Mouse (Mus musculus) forebrain, embryonic 12.5 days (tissue): ENCODE results near the gene Cdiptos. TPM values are rescaled to one million over a fixed set of nuclear protein-coding genes. Genes with fewer than 3 reads are reported as not detected.
A peak's percentile ranks its signal among the peaks of the same experiment; 100 is the strongest.

Experiments used
- ATAC-seq: fragments of 200-750 bp; cut with Nextera tagmentation; 2 replicates; pipeline ENCODE4 v1.8.0; 2017; ENCODE audit warnings: moderate TSS enrichment; ENCODE audit not compliant: low FRiP score
- H3K27ac ChIP-seq: fragments of 300-500 bp; sonication (generic); 2 replicates; pipeline ENCODE4 v1.5.1; 2016; ENCODE audit warnings: mild to moderate bottlenecking
- H3K27me3 ChIP-seq: fragments of 300-500 bp; sonication (generic); 2 replicates; pipeline ENCODE4 v1.6.1; 2016; ENCODE audit warnings: mild to moderate bottlenecking
- H3K36me3 ChIP-seq: fragments of 300-500 bp; sonication (generic); replicated peaks from 2 replicates; pipeline ENCODE4 v1.6.1; 2016; ENCODE audit warnings: mild to moderate bottlenecking
- H3K4me1 ChIP-seq: fragments of 300-500 bp; sonication (generic); 2 replicates; pipeline ENCODE4 v1.6.1; 2016
- H3K4me2 ChIP-seq: fragments of 300-500 bp; sonication (generic); 2 replicates; pipeline ENCODE4 v1.6.1; 2016; ENCODE audit warnings: mild to moderate bottlenecking, moderate library complexity
- H3K4me3 ChIP-seq: fragments of 300-500 bp; sonication (generic); replicated peaks from 2 replicates; pipeline ENCODE4 v1.5.1; 2016; ENCODE audit warnings: mild to moderate bottlenecking
- H3K9ac ChIP-seq: fragments of 300-500 bp; sonication (generic); 2 replicates; pipeline ENCODE4 v1.6.1; 2016; ENCODE audit warnings: mild to moderate bottlenecking
- H3K9me3 ChIP-seq: fragments of 300-500 bp; sonication (generic); 2 replicates; pipeline ENCODE4 v1.6.1; 2016
- WGBS: fragments of 180-500 bp; shearing (Covaris S2); methylation state at CpG from one replicate; pipeline ENCODE4 v1.1.7; 2016; 5-methylcytosine and 5-hydroxymethylcytosine counted together
- polyA plus RNA-seq: library from polyadenylated mRNA; unstranded; fragments of >200 nt; fragmentation: Nextera tagmentation; extraction: Ambion mirVana; gene quantifications from 2 replicates; pipeline ENCODE4 v1.2.1, GENCODE M21; 2016

The Cdiptos gene
- polyA plus RNA-seq, 1 experiment from 2014 or later: 0.86 TPM

DNA sequence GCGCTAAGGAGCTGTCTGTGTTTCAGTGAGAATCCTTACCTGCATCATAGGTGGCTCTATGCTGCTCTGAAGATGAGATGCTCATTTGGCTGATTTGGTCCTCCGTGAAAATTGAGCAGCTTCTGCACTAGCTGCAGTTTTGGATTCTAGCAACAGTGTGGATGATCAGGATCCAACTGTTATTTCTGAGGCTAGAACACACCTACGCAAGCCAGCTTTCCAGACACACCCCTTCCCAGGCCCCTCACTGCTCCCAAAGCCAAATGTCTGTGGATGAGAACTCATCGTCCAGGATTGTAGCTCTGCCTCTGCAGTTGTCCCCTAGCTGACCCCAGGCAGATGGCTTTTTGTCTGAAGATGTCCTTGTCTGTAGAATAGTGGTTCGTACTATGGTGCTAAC, 14.8 kb downstream of the Cdiptos start:
- H3K27ac ChIP-seq: no peak overlapping the region
- no peaks in the 10 kb centered on the region for H3K9me3 ChIP-seq
- H3K27me3 ChIP-seq: peaks cover 31% of the 10 kb centered on the region
- H3K4me3 ChIP-seq: no peak overlapping the region
- H3K9ac ChIP-seq: no peak overlapping the region
- 87% methylated on average over 5 of the region's 5 CpGs for WGBS
- H3K4me2 ChIP-seq: no peak overlapping the region
- no peak for ATAC-seq
- 0 out of 2 replicates have a peak, but pooled peaks cover 3% of the 10 kb centered on the region for H3K4me1 ChIP-seq
- H3K36me3 ChIP-seq: peaks cover 7% of the 10 kb centered on the region; the same call in 1 of the 2 replicates

DNA sequence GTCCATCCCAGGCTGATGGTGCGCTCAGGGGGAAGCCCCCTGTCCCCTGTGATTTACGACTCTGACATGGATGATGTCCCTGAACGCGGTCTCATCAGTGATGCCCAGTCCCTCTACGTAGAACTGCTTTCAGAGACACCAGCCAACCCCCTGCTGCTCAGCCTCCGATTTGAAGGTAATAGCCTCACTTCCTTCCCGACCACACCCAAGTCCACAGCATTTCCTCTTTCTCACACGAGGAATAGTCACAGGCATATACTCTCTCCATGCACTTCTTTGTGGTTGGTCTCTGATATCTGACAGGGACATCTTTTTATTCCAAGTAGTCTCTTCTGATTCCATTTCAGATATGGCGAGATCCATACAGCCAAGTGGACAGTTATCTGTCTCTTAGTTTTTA, 16.1 kb downstream of the Cdiptos start:
- H3K36me3 ChIP-seq: peaks cover 7% of the 10 kb centered on the region; the same call in 1 of the 2 replicates
- no peaks in the 10 kb centered on the region for H3K9me3 ChIP-seq
- H3K4me1 ChIP-seq: 0 out of 2 replicates have a peak, but pooled peaks cover 3% of the 10 kb centered on the region
- WGBS: 80% methylated on average over 9 of the region's 9 CpGs
- H3K27me3 ChIP-seq: peaks cover 31% of the 10 kb centered on the region
- no peak overlapping the region for H3K4me2 ChIP-seq
- no peak for ATAC-seq
- H3K27ac ChIP-seq: no peak overlapping the region
- no peak overlapping the region for H3K4me3 ChIP-seq
- no peak overlapping the region for H3K9ac ChIP-seq

DNA sequence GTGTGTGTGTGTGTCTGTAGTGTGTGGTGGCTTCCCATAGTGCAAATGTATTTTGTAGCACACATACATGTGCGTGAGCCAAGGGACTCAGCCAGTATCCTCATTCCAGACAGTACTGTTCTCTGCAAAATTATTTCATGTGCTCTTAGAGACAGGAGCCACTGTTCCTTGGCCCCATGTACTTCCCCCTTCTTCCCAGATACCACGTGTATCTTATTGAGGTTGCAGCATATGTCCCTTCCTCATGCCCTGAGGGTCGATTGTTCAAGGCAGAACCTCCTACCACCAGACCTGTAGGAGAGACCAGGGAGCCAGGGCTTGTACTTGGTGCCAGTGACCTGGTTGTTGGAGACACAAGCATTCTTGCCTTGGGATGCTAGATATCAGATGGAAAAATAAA, 20.8 kb downstream of the Cdiptos start:
- no peak overlapping the region for H3K4me2 ChIP-seq
- 70% methylated on average over 3 of the region's 3 CpGs for WGBS
- peaks cover 14% of the 10 kb centered on the region for H3K4me1 ChIP-seq
- no peak overlapping the region for H3K9ac ChIP-seq
- H3K36me3 ChIP-seq: no peaks in the 10 kb centered on the region
- no peak for ATAC-seq
- H3K4me3 ChIP-seq: no peak overlapping the region
- H3K27ac ChIP-seq: no peak overlapping the region
- H3K9me3 ChIP-seq: no peaks in the 10 kb centered on the region
- H3K27me3 ChIP-seq: peaks cover 37% of the 10 kb centered on the region

- Histone ChIP-seq H3K9me3 (no peaks in the 10 kb centered on the region), H3K9ac (0 out of 2 replicates have a peak overlapping the region, but pooled peaks have one; percentile 68), H3K4me1 (peaks cover 34% of the 10 kb centered on the region), H3K27me3 (peaks cover 55% of the 10 kb centered on the region), H3K4me2 (peak overlapping the region; percentile 95), H3K4me3 (peak overlapping the region; percentile 50), H3K27ac (no peak overlapping the region), H3K36me3 (no peaks in the 10 kb centered on the region)
- 3% methylated on average over 8 of the region's 8 CpGs for WGBS
- no peak for ATAC-seq
These were observed 23.3 kb downstream of the Cdiptos start for GRCm38 (mm10) chr7:126952646-126953045.

- H3K4me3 ChIP-seq: peak overlapping the region; percentile 50
- H3K27ac ChIP-seq: no peak overlapping the region
- ATAC-seq: no peak
- H3K4me1 ChIP-seq: peaks cover 34% of the 10 kb centered on the region
- WGBS: 26% methylated on average over 4 of the region's 4 CpGs
- H3K36me3 ChIP-seq: no peaks in the 10 kb centered on the region
- H3K27me3 ChIP-seq: peaks cover 55% of the 10 kb centered on the region
- H3K9me3 ChIP-seq: no peaks in the 10 kb centered on the region
- peak overlapping the region; percentile 68 for H3K9ac ChIP-seq
- peak overlapping the region; percentile 95 for H3K4me2 ChIP-seq
These were observed 24.2 kb downstream of the Cdiptos start for GRCm38 (mm10) chr7:126951741-126952140.

DNA sequence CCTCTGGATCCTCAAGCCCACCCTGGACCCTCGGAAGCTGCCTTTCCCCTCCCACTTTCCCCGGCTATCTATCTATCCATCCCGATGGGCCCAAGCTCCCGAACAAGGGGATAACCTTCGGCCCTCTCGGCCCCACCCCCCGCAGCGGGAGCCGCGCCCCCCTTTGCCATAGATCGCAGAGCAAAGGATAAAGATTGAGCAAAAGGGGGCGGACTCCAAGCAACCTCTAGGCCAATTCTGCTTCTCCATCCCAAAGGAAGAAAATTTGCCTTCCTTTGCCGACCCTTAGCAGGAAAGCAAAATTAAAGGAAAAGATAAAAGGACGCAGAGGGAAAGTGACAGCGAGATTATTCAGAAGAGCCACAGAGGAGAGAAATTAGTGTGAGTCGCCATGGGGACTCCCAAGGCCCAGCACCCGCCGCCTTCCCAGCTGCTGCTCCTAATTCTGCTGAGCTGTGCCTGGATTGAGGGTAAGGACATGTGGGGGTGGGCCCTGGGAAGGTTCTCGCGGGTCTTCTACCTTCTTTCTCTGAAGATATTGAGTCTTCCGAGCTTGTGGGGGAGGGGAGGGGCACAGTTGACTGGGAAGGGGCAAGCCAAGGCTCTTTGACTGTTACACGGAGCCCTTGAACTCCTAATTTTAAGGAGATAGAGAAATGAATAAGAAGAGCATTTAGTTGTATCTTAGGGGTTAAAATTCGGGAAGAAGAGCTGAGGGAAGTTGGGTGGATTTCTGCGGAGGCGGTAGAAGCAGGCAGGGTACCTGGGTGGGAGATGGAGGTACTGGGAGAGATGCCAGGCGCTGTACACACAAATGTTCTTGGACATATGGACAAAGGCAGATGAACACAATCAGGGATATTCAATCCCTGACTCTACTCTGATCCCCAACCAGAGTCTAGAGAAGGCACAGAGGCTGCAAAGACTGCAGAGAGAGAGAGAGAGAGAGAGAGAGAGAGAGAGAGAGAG, 25.0 kb downstream of the Cdiptos start:
- peak overlapping the region; percentile 50 for H3K4me3 ChIP-seq
- peak overlapping the region; percentile 95 for H3K4me2 ChIP-seq
- H3K27ac ChIP-seq: peak overlapping the region; percentile 81
- peak overlapping the region; percentile 68 for H3K9ac ChIP-seq
- 0 out of 2 replicates have a peak, but pooled peaks cover 2% of the 10 kb centered on the region for H3K36me3 ChIP-seq
- H3K27me3 ChIP-seq: peaks cover 55% of the 10 kb centered on the region
- 0 out of 2 replicates have a peak, but pooled peaks have one; percentile 16 for ATAC-seq
- WGBS: 5% methylated on average over 26 of the region's 26 CpGs
- no peaks in the 10 kb centered on the region for H3K9me3 ChIP-seq
- peaks cover 34% of the 10 kb centered on the region for H3K4me1 ChIP-seq

DNA sequence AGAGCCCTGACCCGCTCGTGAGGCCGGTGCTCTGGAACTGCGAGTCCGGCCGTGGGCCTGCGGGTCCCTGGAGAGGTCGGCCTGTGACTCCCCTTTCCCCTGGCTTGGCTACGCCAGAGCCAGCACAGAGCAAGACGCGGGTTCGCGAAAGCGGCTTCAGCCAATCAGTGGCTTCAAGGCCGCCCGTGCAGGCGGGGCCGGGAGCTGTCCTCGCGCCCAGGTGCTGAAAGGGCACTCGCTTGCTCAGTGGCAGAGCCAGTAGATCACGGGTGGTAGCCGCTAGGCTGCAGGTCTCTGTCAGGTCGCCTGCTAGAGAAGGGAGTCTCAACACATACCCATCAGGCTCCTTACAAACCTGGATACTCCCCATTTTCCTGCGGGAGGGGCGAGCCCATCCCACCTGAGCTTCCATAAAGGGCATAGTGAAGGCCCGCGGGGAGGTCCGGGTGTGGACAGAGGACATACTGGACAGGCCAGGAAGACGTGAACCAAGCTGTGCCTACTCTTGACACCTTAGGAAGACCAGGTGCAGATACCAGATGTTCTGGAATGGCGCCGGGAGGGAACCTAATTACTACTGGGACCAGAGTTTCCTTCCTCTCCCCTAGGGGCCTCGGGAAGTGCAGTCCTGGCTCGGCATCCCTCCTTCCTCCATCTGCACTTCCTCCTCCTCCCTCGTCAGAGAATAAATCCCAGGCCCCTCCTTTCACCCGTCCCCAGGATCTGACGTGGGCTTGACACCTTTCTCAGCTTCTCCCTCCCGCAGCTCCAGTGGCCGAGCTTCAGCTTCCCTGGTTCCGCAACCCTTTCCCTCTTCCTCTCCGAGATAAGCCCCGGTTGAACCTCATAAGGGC, 25.9 kb downstream of the Cdiptos start, which contains the start of gene Sez6l2:
Gene Sez6l2, plus strand, starts transcription at position 771 of the 854 bp plus-strand sequence.
- peak within 1 kb of the TSS; percentile 68 for H3K9ac ChIP-seq
- no peaks in the 10 kb centered on the region for H3K9me3 ChIP-seq
- H3K4me3 ChIP-seq: peak within 1 kb of the TSS; percentile 50
- H3K4me1 ChIP-seq: peaks cover 34% of the 10 kb centered on the region
- peak within 1 kb of the TSS; percentile 95 for H3K4me2 ChIP-seq
- H3K27ac ChIP-seq: peak within 1 kb of the TSS; percentile 81
- under 1% methylated on average over 41 of the region's 42 CpGs for WGBS
- ATAC-seq: peak; percentile 89
- H3K27me3 ChIP-seq: peaks cover 55% of the 10 kb centered on the region
- H3K36me3 ChIP-seq: peaks cover 7% of the 10 kb centered on the region

DNA sequence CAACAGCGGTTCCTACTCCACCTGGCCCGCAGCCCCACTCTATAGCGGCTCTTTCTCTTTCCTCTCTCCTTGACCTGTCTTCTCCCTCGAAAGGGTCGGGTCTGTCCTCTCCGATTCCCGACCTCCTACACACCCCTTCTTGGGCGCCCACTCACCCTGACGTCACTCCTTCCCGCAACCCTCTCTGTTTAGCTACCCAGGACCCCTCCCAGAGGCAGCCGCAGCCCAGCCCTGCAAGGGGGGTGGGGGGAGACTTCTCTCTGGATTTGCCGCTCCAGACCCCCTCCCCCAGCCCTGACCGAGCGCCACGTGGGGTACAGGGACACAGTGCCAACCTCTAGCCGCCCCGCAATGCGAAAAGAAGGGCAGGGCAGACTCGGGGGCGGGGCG, 26.5 kb downstream of the Cdiptos start, which contains the start of gene Asphd1:
Gene Asphd1, minus strand, starts transcription at position 180 of the 390 bp plus-strand sequence.
- H3K27me3 ChIP-seq: peaks cover 55% of the 10 kb centered on the region

GRCm38 (mm10) chr7:126948626-126949025, 27.3 kb downstream of the Cdiptos start:
- Histone ChIP-seq H3K27ac (peak overlapping the region; percentile 81), H3K4me2 (peak overlapping the region; percentile 95), H3K9me3 (no peaks in the 10 kb centered on the region), H3K4me1 (peaks cover 34% of the 10 kb centered on the region), H3K4me3 (peak overlapping the region; percentile 50), H3K27me3 (peaks cover 52% of the 10 kb centered on the region), H3K9ac (peak overlapping the region; percentile 68; the same call in 1 of the 2 replicates), H3K36me3 (peaks cover 21% of the 10 kb centered on the region)
- ATAC-seq: no peak
- 83% methylated on average over 10 of the region's 10 CpGs for WGBS

More for the DNA sequence above, 26.5 kb downstream of the Cdiptos start, which contains the start of gene Asphd1:
- Histone ChIP-seq H3K4me3 (peak within 1 kb of the TSS; percentile 50), H3K4me1 (peaks cover 34% of the 10 kb centered on the region), H3K27ac (peak within 1 kb of the TSS; percentile 81), H3K9ac (peak within 1 kb of the TSS; percentile 68), H3K9me3 (no peaks in the 10 kb centered on the region), H3K4me2 (peak within 1 kb of the TSS; percentile 95), H3K36me3 (peaks cover 13% of the 10 kb centered on the region)
- WGBS: under 1% methylated on average over 21 of the region's 21 CpGs
- peak; percentile 69 for ATAC-seq

DNA sequence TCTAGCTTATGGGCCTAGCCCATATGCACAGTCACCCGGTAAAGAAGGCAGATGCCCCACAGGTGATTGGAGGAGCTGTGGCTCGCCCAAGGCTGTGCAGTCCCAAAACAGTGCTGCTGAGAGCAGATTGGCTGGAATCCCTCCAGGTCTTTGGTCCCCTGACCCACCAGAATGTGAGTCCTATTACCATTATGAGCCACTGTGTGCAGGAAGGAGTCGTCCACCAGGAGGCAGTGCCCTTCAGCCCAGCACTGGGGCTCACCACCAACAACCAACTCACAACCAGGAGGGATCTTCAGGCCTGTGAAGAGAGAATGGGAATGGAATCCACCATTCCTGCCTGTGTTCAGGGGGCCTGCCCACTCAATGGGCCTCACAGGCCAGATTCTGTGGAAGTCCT, 29.4 kb downstream of the Cdiptos start:
- Histone ChIP-seq H3K36me3 (peaks cover 31% of the 10 kb centered on the region), H3K27me3 (peaks cover 32% of the 10 kb centered on the region), H3K4me3 (no peak overlapping the region), H3K9ac (no peak overlapping the region; the same call in 1 of the 2 replicates), H3K27ac (no peak overlapping the region), H3K4me1 (peaks cover 31% of the 10 kb centered on the region), H3K9me3 (no peaks in the 10 kb centered on the region), H3K4me2 (no peak overlapping the region)
- ATAC-seq: no peak
- WGBS: 35% methylated on average over 3 of the region's 3 CpGs

DNA sequence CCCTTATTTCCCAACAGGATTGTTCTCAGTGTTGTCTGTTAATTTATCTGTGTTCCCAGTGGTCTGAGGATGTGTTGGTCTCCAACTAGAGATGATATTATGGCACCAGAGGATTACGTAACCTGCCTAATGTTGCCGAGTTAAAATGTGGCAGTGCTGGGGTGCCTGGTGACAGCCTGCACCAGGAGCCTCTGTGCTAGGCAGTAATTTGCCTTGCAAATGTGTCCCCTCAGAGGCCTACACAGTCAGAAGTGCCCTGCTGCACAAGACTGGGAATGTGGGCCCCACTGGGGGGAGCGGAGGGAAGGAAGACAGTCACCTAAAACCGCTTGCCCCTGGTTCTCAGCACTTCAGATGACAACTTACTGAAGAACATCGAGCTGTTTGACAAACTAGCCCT, 34.1 kb downstream of the Cdiptos start:
- no peak overlapping the region for H3K9ac ChIP-seq
- no peak for ATAC-seq
- H3K9me3 ChIP-seq: no peaks in the 10 kb centered on the region
- H3K27ac ChIP-seq: no peak overlapping the region
- peaks cover 5% of the 10 kb centered on the region; the same call in 1 of the 2 replicates for H3K4me1 ChIP-seq
- no peak overlapping the region for H3K4me2 ChIP-seq
- no peak overlapping the region for H3K4me3 ChIP-seq
- no peaks in the 10 kb centered on the region for H3K27me3 ChIP-seq
- WGBS: 63% methylated on average over 5 of the region's 5 CpGs
- peaks cover 42% of the 10 kb centered on the region for H3K36me3 ChIP-seq
